Mouse (Mus musculus) mesoderm, embryonic 11.5 days (tissue): ENCODE results near the gene Hoxc10.

Experiments used
- DNase-seq: peaks from one replicate; pipeline ENCODE4 v3.0.0-alpha.2; 2012; ENCODE audit warnings: low read depth, low spot score

The Hoxc10 gene

DNA sequence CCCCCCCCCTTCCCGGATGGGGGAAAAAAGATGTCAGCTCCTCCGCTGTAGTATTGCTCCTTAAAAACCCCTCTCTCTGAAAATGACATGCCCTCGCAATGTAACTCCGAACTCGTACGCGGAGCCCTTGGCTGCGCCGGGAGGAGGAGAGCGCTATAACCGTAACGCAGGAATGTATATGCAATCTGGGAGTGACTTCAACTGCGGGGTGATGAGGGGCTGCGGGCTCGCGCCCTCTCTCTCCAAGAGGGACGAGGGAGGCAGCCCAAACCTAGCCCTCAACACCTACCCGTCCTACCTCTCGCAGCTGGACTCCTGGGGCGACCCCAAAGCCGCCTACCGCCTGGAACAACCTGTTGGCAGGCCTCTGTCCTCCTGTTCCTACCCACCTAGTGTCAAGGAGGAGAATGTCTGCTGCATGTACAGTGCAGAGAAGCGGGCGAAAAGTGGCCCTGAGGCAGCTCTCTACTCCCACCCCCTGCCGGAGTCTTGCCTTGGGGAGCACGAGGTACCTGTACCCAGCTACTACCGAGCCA is at the start of gene Hoxc10:
Gene Hoxc10 (plus strand): TSS at position 21 of the 536 bp plus-strand sequence.
- DNase-seq: no peak

DNA sequence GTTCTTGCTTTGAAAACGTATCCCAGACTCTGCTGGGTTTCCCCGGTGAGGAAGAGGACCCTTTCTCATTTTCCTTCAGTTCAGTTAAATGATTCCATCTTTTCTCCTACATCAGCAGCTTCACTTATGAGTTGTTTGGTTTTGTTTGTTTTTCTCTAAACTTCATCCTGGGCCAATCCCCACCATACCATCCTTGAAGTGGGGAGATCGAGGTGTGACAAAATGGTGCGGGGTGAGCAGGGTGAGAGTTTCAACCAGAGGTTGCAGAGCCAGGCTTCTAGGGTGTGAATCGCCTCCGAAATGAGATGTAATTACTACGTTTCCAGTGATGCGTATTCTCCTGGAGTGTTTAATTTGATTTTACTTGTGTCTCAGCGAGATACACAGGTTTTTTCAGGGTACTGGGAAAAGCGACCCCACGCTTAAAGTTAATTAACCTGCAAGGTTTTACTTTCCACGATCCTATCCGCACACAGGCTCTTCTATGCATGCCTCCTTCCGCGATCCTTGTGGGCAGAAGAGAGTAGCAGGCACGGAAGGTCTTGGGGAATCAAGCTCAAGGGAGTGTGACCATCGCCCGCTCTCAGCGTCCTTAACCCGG is 48.5 kb upstream of the Hoxc10 start:
- DNase-seq: peak; percentile 19

DNA sequence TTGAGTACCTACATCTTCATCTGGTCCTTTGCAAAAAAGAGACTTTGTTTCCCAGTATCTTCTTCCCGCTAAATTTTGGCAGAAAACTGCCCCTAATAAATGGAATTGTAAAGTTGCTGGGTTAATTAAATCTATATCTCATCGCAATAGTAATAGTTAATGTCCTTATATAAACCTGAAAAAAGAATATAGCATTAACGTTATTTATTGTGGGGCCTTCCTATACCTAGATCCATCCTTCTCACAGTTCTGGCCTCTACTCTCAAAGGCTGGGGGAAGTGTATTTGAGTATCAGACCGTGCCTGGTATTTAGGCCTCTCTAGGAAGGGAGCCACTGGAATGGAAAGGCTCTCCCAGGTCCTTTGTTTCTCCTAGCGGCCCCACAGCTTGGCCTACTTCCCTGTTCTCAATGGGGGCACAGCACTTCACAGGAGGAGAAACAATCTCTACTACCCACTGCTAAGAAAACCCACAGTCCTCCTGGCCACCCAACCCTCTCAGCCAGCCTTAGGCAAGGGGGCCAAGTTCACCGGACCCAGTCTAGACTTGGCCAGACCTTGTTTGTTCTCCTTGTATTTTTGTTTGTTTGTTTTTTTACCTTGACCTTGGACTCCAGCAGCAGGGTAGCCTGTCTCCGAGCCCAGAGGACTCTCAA is 47.9 kb upstream of the Hoxc10 start:
- no peak for DNase-seq

- peak; percentile 4 for DNase-seq
These were observed 47.0 kb upstream of the Hoxc10 start for GRCm38 (mm10) chr15:102919336-102920180.

- peak; percentile 91 for DNase-seq
These were observed 46.0 kb upstream of the Hoxc10 start for GRCm38 (mm10) chr15:102920619-102921018.

- DNase-seq: peak; percentile 19
These were observed 45.3 kb upstream of the Hoxc10 start, which contains the start of gene Hoxc13 for GRCm38 (mm10) chr15:102921053-102922011. TSS of gene Hoxc13 (plus strand) at chr15:102921103.

GRCm38 (mm10) chr15:102922012-102922362 is 44.6 kb upstream of the Hoxc10 start:
- no peak for DNase-seq

DNA sequence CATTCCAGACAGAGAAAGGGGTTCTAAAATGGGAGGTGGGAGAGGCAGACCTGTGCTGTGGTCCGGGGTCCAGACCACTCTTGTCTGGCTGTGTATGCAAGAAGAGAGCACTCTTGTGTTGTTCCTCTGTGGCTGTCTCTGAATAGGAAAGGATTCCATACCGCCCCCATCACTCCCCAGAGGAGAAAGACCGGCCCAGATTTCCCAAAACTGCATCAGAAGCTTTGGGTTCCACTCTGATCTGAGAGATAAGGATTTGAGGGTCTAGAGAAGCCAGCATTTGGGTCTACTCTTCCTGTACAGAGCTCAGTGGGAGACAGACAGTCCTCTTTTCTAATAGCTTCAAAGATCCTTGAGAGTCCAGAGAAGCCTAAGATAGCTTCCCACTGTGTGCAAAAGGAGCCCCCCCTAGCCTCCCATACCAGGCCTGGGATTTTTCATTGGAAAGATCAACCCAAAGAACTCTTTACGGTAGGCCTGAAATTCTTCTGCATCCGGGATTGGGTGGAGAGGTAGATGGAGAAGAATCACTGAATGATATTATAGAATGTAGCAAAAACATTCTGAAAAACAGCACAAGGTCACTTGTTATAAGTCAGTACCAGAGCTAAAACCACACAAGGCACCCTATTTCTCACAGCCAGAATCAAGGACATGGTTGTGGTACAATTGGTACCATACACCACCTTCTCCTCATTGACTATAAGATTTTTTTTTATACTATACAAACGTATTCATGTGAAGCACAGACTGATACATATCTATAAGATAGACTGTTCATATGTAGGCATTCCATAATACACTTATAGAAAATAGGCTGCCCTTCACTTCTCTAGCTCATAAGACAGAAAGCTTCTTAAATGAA is 43.7 kb upstream of the Hoxc10 start:
- no peak for DNase-seq

- no peak for DNase-seq
These were observed 39.5 kb upstream of the Hoxc10 start for GRCm38 (mm10) chr15:102927032-102927645.

- no peak for DNase-seq
These were observed 34.8 kb upstream of the Hoxc10 start for GRCm38 (mm10) chr15:102931706-102932358.

GRCm38 (mm10) chr15:102934438-102934837 is 32.2 kb upstream of the Hoxc10 start:
- DNase-seq: no peak

DNA sequence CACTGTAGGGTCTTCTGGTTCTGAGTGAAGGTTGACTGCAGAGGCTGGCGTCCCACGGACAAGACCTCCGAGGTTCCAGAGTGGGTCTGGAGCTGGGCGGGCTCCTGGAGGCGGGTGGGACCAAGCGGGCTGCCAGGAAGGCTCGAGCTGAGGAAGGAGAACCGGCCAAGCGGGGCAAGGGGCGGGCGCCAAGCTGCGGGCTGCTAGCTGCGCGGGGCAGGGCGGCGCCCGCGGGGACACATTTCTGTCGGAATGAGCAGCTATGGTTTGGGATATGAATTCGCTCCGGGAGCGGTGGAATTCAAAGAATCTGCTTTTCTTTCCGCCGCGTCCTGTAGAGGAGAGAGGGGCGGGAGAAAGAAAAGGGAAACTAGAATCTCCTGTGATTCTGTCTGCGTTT is 31.7 kb upstream of the Hoxc10 start:
- no peak for DNase-seq

DNA sequence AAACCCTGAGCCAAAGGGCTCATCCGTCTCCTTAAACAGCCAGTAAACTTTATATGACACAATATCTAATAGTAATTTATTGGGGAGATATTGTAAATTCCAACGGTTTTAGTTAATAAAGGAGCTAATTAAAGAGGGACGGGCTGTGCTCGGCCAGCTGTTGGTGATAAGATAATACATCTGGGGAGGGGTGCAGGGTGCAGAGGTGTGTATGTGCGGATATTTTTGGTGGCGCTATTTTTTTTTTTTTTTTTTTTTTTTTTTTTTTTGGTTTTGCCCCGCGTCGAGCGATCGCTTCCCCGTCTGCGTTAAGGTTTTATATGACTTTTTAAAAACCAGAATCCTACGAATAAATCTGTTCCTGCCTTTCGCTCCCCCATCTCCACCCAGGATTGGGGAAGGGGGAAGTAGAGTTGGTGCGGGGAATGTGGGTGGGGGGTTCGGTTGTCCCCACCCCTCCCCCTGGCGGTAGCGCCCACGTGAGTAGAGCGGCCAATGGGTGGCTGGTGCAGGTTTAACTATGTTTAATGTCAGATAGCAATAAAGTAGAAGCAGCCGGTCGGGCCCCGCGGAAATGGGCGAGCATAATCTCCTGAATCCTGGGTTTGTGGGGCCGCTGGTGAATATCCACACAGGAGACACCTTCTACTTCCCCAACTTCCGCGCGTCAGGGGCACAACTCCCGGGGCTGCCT is 30.2 kb upstream of the Hoxc10 start, which contains the start of gene Hoxc12:
Gene Hoxc12 (plus strand): TSS at position 479 of the 694 bp plus-strand sequence.
- no peak for DNase-seq

- DNase-seq: no peak
These were observed 29.4 kb upstream of the Hoxc10 start for GRCm38 (mm10) chr15:102937036-102937666.

DNA sequence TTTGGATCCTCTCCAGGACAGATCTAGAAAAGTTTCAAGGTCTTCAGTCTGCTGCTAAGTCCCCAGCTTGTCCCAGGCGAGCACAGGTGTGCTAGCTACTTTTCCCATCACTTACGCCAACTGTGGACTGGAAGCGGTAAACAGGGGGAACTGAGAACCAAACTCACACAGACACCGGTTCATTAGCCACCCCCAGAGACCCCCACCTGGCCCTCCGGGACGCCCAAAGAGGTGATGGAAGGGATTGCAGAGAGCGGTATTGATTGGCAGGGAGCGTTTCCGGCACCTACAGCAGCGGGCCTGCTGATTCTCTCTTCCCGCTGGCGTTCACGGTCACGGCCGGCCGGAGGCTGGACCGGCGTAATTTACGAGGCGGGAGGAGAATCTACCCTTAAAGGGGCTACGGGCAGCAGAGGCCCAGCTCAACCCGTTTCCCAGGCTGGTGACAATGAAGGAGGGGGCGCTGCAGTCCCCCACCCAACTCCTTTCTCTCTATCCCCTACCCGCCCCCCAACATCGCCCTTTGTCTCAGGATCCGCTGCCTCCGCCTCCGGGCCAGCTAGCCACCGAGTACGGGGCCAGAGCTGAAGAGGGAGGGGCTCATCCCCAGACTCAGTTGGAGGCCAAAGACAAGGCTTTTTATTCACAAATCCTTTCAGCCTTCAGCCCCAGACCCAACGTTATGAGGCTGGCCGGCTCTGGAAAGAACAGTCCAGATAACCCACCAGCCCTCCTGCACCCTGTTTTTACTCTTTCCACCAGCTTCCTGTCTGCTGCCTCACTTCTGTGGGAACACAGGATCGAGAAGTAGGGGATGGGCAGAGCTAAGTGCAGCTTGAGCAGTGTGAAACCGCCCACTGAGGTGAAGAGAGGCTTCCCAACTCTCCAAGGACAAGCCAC is 27.1 kb upstream of the Hoxc10 start:
- DNase-seq: no peak

DNA sequence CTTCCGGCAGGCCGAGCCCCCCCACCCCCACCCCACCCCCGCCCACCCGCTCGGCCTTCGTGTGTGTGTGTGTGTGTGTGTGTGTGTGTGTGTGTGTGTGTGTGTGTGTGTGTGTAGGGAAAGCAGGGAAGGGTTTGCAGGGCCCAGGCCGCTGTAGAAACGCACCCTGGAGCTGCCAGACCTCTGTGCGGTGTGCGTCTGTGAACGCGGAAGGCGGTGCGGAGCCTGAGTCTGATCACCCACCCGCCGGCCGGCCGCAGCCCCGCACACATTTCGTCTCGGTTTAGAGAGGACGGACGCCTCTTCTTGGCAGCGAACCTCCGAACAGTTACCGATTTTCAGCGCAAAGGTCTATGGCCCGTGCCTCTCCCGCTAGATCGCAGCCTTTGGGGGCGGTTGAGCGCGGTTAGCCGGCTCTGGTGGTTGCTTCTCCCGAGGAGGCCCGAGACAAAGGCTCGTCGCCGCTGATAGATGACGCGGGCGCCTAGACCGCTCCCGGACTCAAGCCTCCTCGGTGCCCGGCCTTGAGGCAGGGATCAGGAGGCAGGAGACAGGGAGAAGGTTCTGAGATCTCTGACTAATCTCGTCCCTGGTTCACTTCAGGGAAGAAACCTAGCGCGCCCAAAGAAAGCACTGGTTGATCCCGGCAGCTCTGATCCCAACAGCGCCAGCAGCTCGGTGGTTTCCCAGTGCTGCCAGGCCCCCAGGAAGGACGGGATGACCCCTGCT is 23.7 kb upstream of the Hoxc10 start:
- no peak for DNase-seq
